Mouse (Mus musculus) CD4-positive, CD25-positive, alpha-beta regulatory T cell, adult 4 months (primary cell): ENCODE results near the gene Lrba. TPM values are rescaled to one million over a fixed set of nuclear protein-coding genes. Genes with fewer than 3 reads are reported as not detected.

Source experiments
- ATAC-seq: one replicate; pipeline ENCODE4 v1.8.0; 2017
- polyA plus RNA-seq, 2 experiments: library from polyadenylated mRNA; unstranded; fragments of 100-300 nt; shearing (Covaris generic); gene quantifications; one replicate each; pipeline ENCODE4 v1.2.1; 2017

The Lrba gene
- polyA plus RNA-seq, 2 experiments from 2014 or later = 13.4 to 14.0 TPM

- no peak for ATAC-seq
These were observed 298.5 kb downstream of the Lrba start for GRCm38 (mm10) chr3:86522880-86523505.

- ATAC-seq = no peak
These were observed 307.2 kb downstream of the Lrba start for GRCm38 (mm10) chr3:86531531-86532269.

DNA sequence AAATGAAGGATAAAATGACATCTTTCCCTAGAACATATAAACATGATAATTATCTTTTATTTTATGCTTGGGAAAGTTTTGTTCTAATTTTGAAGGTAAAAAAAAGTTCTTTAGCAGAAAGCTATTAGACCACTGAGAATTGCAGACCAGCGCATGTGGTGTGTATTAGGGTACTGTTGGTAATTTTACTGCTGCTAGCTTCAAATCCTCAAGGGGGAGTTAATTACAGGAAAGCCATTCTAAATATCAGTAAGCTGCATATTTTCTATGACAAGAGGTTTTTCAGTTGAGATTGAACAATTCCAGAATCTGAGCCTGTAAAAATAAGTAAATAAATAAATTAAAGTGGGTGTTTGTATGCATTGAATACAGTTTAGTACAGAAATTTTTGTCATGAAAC lies 312.3 kb downstream of the Lrba start:
- ATAC-seq = no peak

- no peak for ATAC-seq
These were observed 314.4 kb downstream of the Lrba start for GRCm38 (mm10) chr3:86538645-86539554.

DNA sequence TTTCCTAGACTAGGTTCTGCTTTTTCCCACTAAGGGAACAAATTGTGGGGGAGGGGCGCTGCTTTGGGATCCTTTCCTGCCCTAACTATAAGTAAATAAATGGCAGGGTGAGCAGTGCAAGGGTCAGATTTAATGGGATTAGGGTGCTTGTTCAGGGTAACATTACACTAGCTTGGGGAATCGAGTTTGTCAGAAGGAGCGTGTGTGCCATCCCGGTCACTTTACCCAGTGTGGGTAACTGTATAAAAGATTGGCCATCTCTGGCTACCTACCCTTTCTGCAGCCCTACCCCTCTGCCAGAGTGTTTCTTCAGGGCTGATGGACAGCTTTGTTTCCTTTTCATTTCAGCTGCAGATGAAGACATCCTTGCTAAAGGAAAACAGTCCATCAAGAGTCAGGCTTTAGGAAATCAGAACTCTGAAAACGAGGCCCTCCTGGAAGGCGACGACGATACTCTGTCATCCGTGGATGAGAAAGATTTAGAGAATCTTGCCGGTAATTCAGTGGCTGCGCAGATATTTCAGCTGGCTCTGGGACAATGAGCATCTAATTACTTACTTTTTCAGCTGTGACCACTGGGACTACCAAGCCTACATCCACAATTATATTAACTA lies 315.2 kb downstream of the Lrba start:
- ATAC-seq = no peak

GRCm38 (mm10) chr3:86541074-86541614 lies 316.7 kb downstream of the Lrba start:
- ATAC-seq = no peak

- no peak for ATAC-seq
These were observed 317.4 kb downstream of the Lrba start for GRCm38 (mm10) chr3:86541863-86542397.

DNA sequence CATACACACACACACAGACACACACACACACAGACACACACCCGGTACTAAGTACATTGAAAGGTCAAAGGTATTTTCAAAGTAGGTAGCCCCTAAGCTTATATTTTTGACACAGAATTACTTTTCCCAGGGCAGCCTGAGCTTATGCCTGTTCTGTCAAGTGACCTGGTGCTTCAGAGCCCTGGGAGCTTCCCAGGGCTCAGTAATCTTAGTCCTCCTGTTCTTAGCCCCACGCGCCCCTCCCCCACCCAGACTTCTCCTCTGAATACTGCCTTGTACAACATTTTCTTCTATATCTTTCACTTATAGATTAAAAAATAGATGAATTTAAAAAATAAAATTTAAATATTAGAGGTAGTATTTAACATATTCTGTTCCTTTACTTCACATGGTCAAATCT lies 320.3 kb downstream of the Lrba start:
- ATAC-seq = no peak

DNA sequence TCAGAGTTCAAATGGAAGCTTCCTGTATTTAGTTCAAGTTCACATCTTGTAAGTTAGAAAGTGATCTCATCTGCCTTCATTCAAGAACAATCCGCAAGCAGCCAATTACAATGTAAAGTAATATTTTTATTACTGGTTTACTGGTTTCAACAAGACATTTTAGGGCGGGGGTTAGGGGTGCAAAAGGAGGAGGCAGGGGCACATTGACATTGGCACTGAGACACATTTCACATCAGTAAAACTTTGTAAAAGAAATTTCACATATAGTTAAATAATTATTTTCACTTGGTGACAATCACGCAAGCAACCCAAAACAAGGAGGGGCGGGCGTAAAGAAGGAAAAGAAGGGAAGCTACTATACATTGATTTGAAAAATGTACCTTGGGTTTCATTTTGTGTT lies 321.5 kb downstream of the Lrba start:
- no peak for ATAC-seq

DNA sequence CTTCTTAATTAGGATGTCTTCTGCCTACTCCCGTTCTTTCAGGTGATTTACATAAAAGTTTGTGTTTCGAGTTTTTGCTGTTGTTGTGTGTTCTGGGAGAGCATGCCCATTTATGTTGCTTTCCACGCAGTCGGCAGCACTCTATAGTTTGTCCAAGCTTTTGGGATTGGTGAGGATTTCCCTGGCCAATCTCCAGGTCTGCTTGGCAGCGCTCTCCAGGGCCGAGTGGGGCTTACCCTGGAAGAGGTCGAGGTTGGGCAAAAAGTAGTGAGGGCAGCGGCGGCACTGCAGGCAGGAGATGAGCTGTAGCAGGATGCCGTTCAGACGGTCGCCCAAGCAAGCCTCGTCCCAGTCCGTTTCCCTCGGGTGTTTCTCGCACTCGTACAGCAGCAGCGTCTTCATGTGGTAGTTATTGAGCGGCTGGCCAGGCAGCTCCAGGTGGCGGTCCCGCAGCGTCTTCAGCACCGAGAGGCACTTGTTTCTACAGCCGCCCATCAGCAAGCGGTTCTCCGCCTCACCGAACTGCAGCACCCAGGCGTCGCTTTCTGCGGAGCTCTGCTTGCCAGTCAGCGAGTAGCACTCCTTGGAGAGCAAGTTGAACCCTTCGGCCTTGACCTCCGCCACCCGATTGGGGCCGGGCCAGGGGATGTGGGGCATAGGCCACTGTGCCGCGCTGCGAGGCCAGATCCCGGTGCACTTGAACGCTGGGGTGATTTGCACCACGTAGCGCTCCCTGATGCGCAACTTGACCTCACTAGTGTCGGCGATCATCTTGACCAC lies 322.2 kb downstream of the Lrba start:
- ATAC-seq = peak; percentile 80

- peak; percentile 40 for ATAC-seq
These were observed 322.8 kb downstream of the Lrba start for GRCm38 (mm10) chr3:86547251-86547791.

- ATAC-seq = no peak
These were observed 323.9 kb downstream of the Lrba start, which contains the start of gene Mab21l2 for GRCm38 (mm10) chr3:86548091-86549015. Gene Mab21l2 (minus strand): TSS chr3:86548629.

- no peak for ATAC-seq
These were observed 326.0 kb downstream of the Lrba start for GRCm38 (mm10) chr3:86550301-86551010.

- no peak for ATAC-seq
These were observed 326.7 kb downstream of the Lrba start for GRCm38 (mm10) chr3:86551011-86551728.

- ATAC-seq = no peak
These were observed 327.7 kb downstream of the Lrba start for GRCm38 (mm10) chr3:86552170-86552569.

DNA sequence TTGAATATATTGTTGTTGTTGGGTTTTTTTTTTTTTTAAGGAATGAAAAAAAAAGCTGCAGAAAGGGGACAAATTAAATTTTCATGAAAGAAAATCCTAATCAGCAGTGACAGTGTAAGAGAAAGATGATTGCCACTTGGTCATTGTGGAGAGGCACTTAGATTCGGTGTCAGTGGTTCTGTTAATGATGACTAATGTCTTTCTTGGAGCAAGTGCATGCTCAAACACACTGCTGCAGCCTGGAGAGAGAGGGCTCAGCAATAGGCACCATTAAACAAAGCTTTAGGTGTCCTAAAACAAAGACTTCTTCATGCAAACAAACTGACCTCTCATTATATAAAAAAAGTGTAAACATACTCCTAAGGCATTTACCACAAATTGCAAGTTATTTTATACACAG lies 334.5 kb downstream of the Lrba start:
- no peak for ATAC-seq

- ATAC-seq = no peak
These were observed 335.2 kb downstream of the Lrba start for GRCm38 (mm10) chr3:86559635-86560034.

DNA sequence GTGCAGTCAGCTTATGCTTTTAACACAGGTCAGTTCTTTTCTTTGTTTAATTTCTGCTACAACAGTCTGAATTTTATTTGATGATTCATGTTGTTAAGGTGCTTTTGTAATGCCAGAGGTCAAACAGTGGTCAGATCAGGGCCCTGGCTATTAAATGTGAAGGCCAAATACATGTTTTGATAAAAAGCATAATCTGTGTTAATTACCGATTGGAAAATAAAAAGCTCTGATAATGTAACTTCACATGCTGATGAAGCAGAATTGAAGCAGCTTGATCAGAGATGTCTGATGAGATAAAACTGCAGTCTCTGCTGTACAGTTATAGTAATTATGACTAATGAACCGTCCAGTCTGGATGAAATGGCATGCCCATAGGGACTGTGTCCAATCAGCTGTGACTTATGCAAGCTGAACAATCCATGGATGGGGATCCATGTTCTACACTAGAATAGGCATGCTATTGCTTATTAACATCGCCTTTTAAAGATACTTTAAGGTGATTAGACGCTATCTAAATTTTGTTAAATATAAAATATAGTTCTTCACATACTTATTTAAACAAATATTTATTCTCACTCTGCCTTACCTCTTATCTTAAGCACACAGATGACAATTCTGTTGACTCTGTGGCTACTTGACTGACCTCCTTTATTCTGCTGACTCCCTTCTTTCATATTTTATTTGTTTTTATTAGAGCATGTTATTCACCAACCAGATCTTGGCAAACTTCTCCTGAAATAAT lies 336.0 kb downstream of the Lrba start:
- ATAC-seq = no peak
